Mouse (Mus musculus) lung, adult 18-20 months (tissue): ENCODE measurements at regions not wholly inside any gene's neighbourhood (a gene's known extent, or its start where the extent isn't known, plus 50 kb on each side); places are given as distances from the start of the nearest gene placed in this dataset.

Experiments
- DNase-seq, 2 experiments: peaks; one replicate each; pipeline ENCODE4 v3.0.0; 2022; ENCODE audit warnings: mixed read lengths in 2 of 2

- DNase-seq = no peak
These were observed 683.0 kb downstream of the Stpg2 start for GRCm38 (mm10) chr3:139888537-139888936.

GRCm38 (mm10) chr3:139890186-139890585 is 684.7 kb downstream of the Stpg2 start:
- no peak for DNase-seq

- DNase-seq = no peak
These were observed 692.4 kb downstream of the Stpg2 start for GRCm38 (mm10) chr3:139897894-139898293.

GRCm38 (mm10) chr3:139899213-139899612 is 693.7 kb downstream of the Stpg2 start:
- no peak for DNase-seq

GRCm38 (mm10) chr3:139913639-139914330 is 708.3 kb downstream of the Stpg2 start:
- DNase-seq = no peak

GRCm38 (mm10) chr3:139922267-139922666 is 716.8 kb downstream of the Stpg2 start:
- no peak for DNase-seq

GRCm38 (mm10) chr3:139933039-139933438 is 727.5 kb downstream of the Stpg2 start:
- DNase-seq = no peak

- DNase-seq = no peak
These were observed 740.7 kb downstream of the Stpg2 start for GRCm38 (mm10) chr3:139946209-139946608.

GRCm38 (mm10) chr3:139947247-139947646 is 741.8 kb downstream of the Stpg2 start:
- DNase-seq = no peak

- no peak for DNase-seq
These were observed 743.6 kb downstream of the Stpg2 start for GRCm38 (mm10) chr3:139949096-139949495.

GRCm38 (mm10) chr3:139950016-139950705 is 744.7 kb downstream of the Stpg2 start:
- DNase-seq = no peak

GRCm38 (mm10) chr3:139951516-139951915 is 746.0 kb downstream of the Stpg2 start:
- DNase-seq = no peak

- no peak for DNase-seq
These were observed 772.7 kb downstream of the Stpg2 start for GRCm38 (mm10) chr3:139978172-139978571.

GRCm38 (mm10) chr3:139985830-139986481 is 780.5 kb downstream of the Stpg2 start:
- no peak for DNase-seq

- no peak for DNase-seq
These were observed 783.4 kb downstream of the Stpg2 start for GRCm38 (mm10) chr3:139988938-139989337.

GRCm38 (mm10) chr3:139989380-139989779 is 783.9 kb downstream of the Stpg2 start:
- no peak for DNase-seq

- DNase-seq = no peak
These were observed 807.0 kb downstream of the Stpg2 start for GRCm38 (mm10) chr3:140012522-140012921.

- no peak for DNase-seq
These were observed 828.6 kb downstream of the Stpg2 start for GRCm38 (mm10) chr3:140034101-140034500.

- DNase-seq = no peak
These were observed 829.6 kb downstream of the Stpg2 start for GRCm38 (mm10) chr3:140035142-140035541.

- DNase-seq = no peak
These were observed 839.4 kb downstream of the Stpg2 start for GRCm38 (mm10) chr3:140044898-140045297.

- no peak for DNase-seq
These were observed 849.1 kb downstream of the Stpg2 start for GRCm38 (mm10) chr3:140054634-140055033.

- DNase-seq = no peak
These were observed 852.6 kb downstream of the Stpg2 start for GRCm38 (mm10) chr3:140057962-140058631.

- DNase-seq = no peak
These were observed 853.6 kb downstream of the Stpg2 start for GRCm38 (mm10) chr3:140059102-140059501.
